Mouse (Mus musculus): Measurements from ENCODE around the gene Stk38.
"Not testable (repeated sequence)": the region's sequence is repeated elsewhere in the genome, so short reads cannot be mapped to it uniquely, and the experiment has no call there.

Gene Stk38

DNA sequence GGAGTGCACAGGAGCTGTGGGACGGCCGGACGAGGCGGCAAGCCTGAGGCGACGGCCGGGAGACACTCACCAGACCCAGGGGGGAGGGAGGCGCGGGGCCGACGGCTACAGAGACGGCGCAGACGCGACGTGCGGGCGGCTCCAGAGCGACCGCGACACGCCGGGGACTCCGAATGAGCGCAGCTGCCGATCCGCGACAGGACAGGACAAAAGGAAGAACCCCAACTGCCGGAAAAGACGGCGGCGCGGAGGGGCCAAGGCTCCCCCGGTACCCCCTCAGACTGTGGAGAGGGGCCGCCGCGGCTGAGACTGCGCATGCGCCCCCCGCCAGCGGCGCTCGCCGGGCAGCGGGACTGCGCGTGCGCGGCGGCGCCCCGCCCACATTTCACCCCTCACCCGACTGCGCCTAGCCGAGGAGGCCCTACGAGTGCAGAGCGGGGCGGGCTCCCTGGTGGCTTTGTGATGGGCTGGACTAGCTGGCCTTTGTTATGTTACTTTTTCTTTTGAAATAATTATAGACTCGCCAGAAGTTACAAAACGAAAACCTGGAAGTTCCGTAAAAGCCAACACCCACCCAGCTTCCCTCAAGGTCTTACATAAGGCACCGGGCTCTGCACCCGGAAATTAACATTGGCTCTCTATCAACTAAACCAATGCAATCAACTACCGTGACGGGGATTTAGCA is at the start of gene Stk38:
Stk38 (minus strand) TSS at position 355 of the 685 bp plus-strand sequence.
- peak; percentile 94 to 95 for DNase-seq (ENCODE audit: low spot score in 2 of 2)

DNA sequence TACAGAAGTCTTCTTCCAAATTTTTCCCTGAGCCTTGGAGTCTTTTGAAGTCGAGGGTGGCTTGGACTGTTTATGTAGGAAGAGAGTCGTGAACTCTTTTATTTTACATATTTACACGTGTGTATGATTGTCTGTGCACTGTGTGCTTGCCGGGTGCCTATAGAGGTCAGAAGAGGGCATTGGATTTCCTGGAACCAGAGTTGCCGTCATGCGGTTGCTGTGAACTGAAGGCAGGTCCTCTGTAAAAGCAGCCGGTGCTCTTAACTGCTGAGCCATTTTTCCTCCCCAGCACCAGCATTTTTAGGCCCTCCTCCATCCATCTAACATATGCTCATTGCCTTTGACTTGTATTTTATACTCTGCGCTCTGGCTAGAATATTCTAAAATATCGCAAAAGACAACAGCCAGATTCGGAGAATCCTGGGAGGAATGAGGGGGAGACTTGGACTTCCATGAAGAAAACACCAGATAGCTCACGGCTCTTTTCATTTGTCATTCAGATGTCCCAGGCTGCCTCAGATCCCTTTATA is 49.6 kb upstream of the Stk38 start:
- no peak for DNase-seq (ENCODE audit: low spot score in 2 of 2)

DNA sequence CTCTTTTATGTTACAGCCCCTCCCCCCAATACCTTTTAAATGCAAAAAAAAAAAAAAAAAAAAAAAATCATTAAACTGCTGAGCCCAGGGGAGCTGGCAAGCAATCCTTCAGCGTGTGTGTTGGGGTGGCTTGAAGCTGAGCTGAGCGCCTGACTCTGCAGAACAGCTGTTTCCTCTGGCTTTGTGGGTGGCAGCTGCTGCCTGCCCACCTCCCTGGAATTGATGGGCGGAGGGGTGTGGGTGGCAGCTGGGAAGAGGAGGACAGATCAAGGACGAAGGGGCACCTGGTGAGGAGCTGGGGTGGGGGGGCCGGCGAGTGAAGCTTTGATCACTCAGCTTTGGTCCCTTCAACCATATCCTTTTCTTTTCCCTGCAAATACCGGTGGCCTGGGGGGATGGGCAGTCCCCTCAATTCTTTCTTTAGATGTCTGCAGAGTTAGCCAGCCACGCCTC is 48.9 kb upstream of the Stk38 start:
- DNase-seq (ENCODE audit: low spot score in 2 of 2), result no peak

DNA sequence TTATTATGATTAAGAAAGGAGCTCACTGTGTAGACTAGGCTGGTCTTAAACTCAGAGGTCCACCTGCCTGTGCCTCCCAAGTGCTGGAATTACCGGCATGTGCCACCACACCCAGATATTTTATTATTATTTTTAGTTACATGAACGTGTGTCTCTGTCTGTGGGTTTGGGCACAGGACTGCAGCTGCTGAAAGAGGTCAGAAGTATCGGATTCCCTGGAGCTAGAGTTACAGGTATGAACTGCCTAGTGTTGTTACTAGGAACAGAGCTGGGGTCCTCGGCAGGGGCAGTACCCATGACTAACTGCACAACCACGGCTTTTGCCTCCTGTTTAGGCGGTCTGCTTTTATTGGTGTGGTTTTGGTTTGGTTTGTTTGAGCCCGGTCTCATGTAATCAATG is 48.4 kb upstream of the Stk38 start:
- DNase-seq (ENCODE audit: low spot score in 2 of 2), result no peak

DNA sequence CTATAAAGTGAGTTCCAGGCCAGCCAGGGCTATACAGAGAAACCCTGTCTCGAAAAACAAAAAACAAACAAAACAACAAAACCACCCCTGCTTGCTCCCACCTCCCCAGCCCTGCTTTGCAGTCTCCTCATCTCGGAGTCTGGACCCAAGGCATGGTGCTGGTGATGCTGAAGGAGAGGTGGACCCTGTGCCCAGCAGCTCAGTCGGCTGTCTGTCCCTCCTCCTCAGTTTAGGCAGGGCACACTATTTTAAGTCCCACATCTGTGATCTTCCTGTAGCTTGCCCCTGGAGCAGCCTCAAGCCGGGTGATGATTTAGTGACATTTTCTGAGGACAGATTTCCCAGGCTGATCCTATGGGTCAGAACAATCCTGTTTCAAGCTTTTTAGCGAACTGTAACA is 47.8 kb upstream of the Stk38 start:
- DNase-seq (ENCODE audit: low spot score in 2 of 2), result no peak

DNA sequence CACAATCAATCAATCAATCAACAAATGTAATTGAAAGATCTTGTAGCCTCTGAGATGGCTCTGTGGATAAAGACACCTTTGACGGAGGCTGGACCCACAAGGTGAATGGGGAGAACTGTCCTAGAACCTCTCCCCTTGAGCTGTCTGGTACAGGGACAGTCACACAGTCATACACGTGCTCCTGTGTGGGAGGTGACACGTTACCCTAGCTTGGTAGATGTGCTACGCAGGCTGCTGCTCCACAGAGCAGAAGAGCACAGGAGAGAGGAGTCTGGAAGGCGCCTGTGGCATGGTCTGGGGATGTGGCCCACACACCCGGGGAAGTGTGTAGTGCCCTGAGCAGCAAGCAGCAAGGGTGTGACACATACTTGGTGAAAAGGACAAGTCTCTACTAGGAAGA is 46.6 kb upstream of the Stk38 start:
- no peak for DNase-seq (ENCODE audit: low spot score in 2 of 2)

DNA sequence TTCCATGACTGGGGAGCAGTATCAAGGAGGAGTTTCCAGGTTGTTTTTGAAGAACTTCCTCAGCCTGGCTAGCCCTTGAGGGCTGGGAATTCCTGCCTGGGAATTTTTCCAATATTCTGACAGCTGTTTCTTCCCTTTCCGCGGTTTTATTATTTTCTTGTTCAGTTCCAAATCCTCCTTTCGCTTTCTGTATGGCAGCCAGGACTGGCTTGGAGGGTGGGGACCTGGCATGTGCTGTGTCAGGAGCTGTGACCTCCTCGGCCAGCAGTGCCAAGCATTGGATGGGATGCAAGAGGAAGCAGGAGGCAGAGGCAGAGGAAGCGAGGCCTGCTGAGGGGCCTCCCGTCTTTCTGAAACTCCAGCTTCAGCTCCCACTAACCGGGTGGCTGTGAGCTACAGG is 46.0 kb upstream of the Stk38 start:
- peak; percentile 84 for DNase-seq (ENCODE audit: low spot score in 2 of 2)

DNA sequence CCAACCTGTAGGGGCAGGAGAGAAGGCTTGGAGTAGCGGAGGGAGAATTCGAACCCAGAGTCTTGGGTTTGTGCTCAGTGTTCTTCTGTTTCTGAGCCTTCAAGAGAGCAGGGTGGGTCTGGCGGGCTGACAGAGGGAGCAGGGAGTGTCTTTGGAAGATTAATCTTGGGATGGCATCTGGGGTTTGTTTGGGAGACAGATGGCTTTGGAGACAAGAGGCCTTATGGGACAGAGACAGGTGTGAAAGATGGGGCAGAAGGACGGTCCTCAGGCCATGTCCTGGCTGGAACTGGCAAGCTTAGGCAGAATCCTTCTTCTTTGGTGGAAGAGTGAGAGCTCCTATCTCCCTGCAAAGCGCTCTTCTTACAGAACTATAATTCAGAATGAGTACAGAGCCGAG is 45.3 kb upstream of the Stk38 start:
- no peak for DNase-seq (ENCODE audit: low spot score in 2 of 2)

DNA sequence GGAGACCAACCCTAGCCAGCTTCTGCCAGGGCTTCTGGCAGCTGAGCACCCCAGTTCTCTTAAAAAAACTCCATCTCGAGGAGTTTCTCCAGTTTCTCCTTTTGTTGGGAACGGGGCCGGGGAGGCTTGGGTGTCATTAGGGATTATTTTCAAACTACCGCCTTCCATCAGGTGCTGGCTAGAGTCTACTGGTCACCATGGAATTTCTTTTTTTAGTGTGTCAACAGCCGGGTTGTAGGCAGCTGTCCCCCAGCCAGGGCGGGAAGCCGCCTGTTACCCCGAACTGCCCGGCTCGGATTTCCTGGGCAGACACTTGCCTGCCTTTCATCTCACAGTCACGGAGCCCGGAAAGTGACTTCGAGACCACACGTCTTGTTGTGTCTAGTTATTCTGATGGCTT is 43.0 kb upstream of the Stk38 start:
- no peak for DNase-seq (ENCODE audit: low spot score in 2 of 2)

DNA sequence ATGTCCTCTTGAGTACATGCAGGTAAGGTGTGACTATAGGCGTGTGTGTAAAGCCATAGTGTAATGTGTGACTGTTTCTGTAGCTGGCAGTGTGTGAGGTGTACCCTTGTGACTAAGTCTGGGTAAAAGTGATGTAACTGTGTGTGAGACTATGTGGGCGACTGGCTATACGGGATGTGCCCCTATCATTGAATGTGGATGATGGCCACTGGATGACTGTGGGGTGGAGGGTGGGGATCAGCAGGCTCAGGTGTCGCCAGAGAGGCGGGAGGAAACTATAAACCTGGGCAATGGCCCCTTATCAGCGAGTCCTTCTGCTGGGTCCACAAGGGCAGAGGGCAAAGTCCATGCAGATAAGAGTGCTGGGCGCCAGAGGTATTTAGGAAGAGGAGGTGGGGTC is 42.1 kb upstream of the Stk38 start:
- DNase-seq (ENCODE audit: low spot score in 2 of 2), result no peak

DNA sequence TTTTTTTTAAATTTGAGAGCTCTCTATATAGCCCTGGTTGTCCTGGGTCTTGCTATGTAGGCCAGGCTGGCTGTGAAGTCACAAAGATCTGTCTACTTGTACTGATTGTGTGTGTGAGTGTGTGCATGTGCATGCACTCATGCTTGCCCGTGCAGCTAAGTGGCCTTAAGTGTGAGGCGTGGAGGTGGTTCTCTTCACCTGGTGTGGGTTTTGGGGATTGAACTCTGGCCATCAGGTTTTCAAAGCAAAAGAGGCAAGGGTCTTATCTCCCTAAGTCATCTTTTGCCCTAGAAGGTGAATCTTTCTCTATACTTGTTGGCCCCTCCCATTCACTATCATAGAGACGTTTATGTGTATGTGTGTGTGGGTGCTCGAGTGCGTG is 41.7 kb upstream of the Stk38 start:
- no peak for DNase-seq (ENCODE audit: low spot score in 2 of 2)

DNA sequence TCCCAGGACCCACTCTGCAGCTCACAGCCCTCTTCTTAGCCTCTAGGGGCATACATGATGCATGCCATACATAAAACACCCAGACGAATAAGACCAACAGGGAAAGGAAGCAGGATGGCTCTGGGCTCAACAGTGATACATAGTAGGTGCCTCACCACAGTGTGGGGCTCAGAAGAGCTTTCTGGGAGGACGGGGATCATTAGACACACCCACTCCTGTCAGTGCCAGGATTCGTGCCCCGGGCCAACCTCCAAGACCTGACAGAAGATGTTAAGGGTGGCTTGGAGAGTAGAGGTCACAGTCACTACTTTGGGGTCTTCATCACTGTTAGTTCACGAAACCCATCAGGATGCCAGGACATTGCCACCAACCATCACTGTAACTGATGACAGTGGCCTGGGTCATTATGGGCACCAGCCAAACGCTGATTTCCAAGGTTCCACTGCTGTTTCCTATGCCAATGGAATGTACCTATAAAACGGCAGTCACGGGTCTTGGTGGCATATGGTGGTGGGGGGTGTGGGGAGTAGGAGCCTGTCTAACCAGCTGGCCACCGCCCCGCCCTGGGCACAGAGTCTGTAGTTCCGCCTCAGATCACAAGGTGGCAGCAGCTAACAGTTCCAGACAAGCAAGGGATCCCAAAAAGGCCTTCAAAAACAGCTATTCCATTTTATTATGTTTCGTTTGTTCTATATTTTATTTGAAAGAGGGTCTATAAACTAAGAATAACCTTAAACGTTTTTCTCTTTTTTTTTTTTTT is 41.1 kb upstream of the Stk38 start:
- DNase-seq (ENCODE audit: low spot score in 2 of 2), result peak; percentile 71 to 83

DNA sequence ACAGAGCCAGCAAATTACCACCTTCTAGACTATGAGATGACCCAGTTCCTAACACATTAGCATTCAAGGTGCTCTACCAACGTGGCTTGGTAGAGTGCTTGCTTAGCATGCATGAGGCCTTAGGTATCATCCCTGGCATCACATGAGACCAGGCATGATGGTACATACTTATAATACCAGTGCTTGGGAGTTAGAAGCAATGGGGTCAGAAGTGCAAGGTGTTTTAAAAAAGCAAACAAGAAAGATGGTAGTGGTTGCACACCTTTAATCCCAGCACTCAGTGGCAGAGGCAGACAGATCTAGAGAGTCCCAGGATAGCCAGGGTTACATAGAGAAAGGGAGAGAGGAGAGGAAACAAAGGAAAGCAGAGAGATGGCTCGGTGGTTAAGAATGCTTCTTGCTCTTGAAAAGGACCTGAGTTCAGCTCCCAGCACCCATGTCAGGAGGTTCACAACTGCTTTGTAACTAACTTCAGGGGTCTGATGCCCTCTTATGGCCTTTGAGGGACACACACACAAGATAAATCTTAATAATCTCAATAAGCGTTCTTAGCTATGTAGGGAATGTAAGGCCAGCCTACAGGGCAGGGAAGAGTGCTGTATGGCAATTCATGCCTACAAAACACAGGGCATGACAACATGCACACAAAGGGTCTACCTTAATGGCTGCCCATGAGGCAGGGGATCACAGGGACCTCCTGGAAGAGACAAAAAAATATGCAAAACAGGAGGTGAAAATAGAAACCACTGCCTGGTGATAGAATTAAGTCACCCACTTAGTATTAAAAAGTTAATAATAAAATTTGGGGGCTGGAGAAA is 40.1 kb upstream of the Stk38 start:
- DNase-seq (ENCODE audit: low spot score in 2 of 2), result no peak

DNA sequence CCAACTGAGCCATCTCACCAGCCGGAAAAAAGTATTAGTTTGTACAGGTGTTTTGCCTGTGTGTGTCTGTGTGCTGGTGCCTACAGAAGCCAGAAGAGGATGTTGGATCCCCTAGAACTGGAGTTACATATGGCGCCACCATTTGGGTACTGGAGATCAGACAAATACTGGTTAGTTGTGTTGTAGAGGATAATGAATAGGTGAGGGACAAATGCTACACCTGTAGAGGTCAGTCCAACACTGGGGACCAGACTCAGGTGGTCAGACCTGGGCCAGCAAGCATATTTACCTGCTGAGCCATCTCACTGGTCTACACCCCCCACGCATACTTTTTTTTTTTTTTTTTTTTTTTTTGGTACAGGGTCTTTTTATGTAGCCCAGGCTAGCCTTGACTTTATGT is 39.1 kb upstream of the Stk38 start:
- no peak for DNase-seq (ENCODE audit: low spot score in 2 of 2)

DNA sequence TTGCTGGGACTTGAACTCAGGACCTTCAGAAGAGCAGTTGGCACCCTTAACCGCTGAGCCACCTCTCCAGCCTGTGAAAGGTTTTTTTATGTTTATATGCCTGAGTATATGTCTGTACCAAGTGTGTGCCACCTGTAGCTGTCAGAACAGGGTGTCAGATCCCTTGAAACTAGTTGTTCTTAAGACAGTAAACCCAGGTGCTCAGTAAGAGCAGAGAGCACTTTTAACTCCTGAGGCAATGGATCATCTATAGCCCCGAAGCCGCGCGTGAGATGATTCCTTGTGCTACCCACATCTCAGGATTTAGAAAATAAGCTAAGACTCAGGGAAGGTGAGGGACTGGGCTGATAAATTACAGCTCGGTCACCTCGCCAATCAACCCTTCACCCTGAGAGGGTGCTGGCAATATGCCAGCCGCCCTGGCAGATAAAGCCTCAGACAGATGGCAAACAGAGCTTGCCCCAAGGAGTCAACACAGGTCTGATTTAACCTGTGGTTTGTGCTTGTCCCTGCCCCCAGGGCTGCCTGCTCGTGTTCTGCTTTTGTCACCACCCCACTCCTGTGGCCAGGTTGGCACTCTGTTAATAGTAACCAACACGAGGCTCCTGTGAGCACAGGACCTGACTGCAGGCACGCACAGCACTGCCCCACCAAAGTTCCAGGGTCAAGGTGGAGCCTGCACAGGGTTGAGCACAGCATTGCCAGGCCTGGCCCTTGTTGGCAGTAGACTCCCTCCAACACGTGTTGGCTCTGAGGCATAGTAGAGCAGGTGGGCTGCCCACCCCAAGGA is 38.1 kb upstream of the Stk38 start:
- no peak for DNase-seq (ENCODE audit: low spot score in 2 of 2)

DNA sequence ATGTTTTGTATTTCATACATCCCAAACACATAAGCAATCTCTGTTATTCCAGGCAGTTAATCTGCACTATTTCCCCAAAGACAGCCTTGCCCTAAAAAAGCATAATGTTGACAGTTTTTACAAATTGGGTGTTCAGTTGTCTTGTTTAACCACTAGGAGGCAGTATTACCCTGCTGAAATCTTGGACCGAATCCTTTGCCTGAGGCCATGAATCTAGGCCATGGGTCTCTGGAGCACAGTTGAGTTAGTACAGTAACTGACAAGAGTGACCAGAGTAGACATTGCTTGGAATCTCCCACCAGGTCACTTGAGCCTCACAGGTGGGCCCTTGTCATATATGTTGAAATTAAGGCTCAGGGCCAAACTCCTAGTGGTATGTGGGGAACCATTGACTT is 37.1 kb upstream of the Stk38 start:
- DNase-seq (ENCODE audit: low spot score in 2 of 2), result no peak

DNA sequence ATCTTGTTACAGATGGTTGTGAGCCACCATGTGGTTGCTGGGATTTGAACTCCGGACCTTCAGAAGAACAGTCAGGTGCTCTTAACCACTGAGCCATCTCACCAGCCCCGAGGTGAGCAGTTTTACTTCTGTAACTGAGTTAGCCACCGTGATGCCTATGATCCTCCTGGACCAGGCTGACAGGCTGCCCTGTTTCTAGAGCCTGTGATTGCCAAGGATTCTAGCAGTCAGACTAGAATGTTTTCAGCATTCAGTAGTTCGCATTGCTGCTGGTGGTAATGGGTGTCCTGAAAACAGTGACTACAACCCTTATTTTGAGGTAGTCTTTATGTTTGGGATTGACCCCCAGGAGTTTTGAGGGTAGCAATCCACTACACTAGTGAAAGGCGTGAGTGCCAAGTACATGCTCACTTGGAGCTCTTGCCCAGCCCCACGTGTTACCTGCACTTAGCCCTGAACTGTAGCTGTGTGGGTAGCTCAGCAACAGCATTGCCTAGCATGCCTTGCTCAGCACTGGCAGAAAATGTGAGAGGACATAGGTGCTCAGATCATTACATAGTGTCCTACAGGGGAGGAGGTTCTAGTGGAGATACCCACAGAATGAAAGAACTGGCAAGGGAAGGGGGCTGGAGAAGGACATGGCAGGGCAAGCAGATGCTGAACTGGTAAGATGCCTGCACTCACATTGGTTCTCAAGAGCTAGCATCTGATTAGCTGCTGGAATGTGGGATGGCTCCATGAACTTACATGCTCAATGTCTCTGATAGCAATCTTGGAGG is 36.5 kb upstream of the Stk38 start:
- no peak for DNase-seq (ENCODE audit: low spot score in 2 of 2)

DNA sequence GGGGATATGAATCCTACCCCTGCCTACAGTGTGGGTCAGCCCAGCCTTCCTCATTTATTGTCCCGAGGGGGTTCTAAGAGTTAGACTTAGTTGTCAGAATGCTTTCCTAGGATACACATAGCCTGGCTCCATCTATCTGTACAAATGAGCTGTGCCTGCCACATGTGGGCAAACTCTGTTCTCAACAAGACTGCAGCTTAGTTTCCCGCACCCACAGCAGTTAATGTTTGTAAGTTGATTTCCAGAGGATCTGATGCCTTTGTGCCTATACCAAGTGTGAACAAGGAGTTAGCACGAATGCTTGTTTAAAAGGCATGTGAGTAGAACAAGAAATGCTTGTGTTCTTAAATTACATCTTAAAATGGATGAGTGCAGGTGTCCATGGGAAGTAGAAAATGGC is 35.8 kb upstream of the Stk38 start:
- DNase-seq (ENCODE audit: low spot score in 2 of 2), result no peak

DNA sequence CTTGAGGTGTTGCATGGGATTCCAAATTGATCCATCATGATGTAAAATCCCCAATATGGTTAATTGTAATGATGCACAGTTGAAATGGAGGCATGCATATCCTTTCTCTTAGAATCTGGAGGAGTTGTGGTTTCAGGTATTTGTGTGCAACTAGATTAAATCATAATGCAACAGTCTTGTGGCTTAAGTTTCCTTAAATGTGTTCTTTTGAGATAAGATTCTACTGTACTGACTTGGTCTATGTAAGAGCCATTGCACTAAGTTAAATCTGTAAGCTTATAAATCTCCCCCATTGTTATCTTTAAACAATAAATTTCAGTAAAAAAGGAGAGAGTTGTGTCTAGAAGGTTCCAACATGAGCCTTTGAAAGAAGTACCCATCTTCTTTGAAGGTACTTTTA is 34.8 kb upstream of the Stk38 start:
- no peak for DNase-seq (ENCODE audit: low spot score in 2 of 2)

DNA sequence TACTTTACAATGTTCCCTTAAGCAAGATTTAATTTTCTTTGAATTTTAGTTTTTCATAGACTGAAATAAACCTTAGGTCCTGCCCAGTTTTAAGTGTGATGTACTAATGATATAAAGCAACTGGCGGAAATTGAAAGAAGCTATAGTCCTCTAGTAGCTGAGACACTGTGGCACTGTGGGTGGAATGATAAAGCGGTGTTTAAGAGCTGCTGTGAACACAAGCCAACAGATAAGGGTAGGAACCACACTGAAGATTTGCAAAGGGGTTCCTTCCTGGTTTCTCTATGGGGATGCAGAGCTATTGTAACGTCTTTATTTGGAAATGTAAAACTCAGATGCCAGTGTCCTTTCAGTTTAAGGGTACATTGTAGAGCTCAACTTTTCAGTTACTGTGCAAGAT is 33.8 kb upstream of the Stk38 start:
- not testable (repeated sequence) for DNase-seq (ENCODE audit: low spot score in 2 of 2)

DNA sequence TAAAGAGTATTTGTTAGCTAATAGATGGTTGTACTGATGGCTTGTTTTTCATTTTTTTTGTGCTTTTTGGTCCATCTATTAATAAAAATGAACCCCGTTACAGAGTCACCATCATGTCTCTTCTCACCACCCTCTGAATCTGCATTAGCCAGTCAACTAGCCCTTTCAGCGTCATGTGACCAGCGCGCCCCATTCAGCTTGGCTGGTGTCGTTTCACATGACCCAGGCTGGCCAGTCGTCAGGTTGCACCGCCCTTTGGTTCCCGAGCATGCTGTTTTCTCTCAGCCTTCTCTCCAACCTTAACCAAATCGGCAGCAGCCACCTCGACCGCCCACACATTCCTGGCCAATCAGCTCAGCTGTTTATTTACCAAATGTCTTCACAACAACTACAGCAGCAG is 31.6 kb upstream of the Stk38 start:
- no peak for DNase-seq (ENCODE audit: low spot score in 2 of 2)

Data from heart, adult 9 months (tissue).